Mouse (Mus musculus) 416B (cell line): Measurements from ENCODE around the gene Gm3646.

Source experiments
- DNase-seq: peaks from one replicate; pipeline ENCODE4 v3.0.0; 2011; ENCODE audit warnings: low read depth

Gm3646 gene

DNA sequence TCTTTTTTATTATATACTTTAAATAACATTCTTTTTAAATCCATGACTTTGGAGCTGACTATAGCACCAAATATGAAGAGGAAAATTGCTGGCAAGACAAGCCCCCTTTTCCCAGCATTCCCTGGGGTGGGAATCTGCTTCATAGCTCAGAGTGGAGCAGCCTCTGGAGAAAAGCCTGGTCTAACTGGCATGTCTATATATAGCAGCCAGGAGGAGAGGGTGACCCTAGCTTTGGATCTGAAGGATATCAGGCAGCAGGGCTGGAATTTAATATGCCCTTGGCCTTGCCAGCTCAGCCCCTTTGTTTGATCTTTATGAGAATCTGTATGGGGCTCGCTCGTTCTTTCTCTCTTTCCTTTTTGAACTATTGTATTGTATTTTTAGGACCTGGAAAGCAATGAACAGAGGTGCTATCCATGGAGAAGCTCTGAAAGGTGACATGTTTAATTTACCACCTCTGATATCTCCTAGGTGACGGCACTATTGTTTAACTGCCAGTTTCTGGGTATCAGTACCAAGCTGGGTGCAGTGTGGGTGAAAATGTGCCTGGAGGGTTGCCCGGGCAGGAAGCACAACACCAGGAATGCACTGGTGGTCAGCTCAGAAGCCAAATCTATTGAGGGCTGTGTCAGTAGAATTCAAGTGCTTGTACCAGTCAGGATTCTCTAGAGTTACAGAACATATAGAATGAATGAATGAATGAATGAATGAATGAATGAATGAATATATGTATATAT, at the start of gene Gm3646:
TSS of gene Gm3646 (minus strand) at position 90 of the 737 bp plus-strand sequence.
- no peak for DNase-seq

GRCm38 (mm10) chr1:39847066-39847465, 41.9 kb upstream of the Gm3646 start:
- DNase-seq: peak; percentile 55

DNA sequence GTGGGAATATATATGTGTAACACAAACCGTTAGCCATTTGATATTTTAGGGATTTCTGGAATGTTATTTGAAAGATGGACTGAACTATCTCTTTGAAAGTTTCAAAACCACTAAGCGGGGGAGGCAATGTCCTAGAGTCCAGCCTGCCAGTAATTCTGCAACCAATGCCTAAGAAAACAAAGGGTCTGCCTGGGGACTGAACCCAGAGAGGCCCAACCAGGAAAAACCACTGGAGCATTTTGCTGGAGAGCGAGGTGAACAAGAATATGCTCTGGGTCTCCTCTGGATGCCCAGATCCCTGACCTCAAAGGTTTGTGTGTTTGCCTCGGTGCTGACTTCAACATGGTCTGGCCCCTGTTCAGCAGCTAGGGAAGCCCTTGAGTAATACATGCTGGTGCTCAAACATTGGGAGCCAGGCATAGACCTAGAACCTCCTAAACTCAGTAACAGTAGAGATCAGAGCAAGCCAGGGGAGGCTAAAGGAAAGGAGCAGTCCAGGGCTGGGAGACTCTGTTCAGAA, 41.0 kb upstream of the Gm3646 start:
- no peak for DNase-seq

DNA sequence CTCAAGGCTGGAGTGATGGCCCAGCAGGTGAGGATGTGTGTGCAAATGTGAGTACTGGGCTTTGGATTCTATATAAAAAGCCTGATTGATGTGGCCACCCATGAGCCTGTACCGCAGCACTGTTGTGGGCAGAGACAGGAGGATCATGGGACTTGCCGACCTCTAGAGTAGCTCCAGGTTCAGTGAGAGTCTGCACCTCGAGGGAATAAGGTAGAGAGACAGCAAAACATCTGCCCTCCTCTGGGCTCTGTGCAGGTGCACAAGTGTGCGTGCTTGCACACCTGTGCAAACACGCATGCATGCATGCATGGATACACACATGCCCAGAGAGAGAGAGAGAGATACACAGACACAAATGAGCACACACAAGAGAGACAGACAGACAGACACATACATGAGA, 38.2 kb upstream of the Gm3646 start:
- DNase-seq: no peak

DNA sequence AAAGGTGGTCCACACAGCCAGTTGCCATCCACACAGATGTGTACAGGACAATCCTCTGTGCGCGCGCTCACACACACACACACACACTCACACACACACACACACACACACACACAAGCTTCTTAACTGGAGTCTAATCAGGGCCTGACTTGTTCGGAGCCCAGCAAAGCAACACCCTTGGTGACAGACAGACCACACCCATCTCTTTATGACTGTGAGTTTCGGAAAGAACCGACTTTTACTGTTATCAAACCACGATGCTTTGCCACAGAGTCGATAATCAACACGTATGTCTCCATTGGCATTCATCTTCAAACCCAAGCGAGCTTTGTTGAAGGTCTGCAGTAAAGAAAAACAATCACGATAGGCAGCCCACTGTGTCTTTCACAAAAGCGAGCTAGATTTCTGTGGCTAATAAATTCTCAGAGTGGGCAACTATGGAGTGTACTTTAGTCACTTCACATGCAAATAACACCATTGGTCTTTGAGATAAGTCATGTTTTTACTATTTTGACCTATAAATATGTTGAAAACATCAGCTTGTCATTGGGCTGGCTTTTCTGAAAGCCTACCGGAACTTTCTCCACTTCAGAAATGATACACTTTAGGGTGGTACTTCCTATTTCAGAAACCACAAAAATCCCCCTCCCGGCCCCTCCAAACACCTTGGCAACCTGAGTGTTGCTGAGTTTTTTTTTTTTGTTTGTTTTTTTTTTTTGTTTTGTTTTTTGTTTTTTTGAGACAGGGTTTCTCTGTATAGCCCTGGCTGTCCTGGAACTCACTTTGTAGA, 37.3 kb upstream of the Gm3646 start:
- DNase-seq: no peak

- DNase-seq: no peak
These were observed 35.7 kb upstream of the Gm3646 start for GRCm38 (mm10) chr1:39840856-39841255.

GRCm38 (mm10) chr1:39839838-39840237, 34.7 kb upstream of the Gm3646 start:
- DNase-seq: no peak

GRCm38 (mm10) chr1:39839217-39839616, 34.1 kb upstream of the Gm3646 start:
- no peak for DNase-seq

DNA sequence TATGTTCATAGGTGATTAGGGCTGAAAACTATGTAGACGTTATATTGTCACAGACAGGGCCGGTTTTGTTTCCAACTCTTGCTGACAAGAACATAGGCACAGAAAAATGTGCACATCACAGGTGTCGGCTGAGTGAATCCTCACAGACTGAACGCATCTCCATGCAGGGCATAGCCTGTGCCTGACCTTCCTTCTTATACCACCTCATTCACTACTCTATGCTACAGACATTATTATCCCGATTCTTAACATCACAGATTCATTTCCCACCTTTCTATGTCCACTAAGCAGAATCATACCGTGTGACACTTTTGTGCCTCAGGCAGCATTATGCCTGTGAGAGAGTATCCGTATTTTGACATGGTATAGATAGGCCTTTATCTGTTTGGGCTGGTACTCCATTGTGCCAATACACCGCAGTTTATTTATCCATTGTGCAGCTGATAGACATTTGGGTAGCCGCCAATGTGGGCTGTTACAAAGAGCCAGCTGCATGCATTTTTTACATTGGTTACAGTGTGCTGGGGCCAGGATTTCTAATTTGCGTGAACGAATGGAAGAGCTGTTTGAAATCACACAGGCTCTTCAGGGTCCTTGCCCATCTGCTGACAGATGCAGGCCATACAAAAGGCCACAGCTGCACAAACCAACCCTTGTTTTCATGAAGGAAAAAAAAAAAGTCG, 33.5 kb upstream of the Gm3646 start:
- no peak for DNase-seq

GRCm38 (mm10) chr1:39831594-39832039, 26.5 kb upstream of the Gm3646 start:
- DNase-seq: no peak

DNA sequence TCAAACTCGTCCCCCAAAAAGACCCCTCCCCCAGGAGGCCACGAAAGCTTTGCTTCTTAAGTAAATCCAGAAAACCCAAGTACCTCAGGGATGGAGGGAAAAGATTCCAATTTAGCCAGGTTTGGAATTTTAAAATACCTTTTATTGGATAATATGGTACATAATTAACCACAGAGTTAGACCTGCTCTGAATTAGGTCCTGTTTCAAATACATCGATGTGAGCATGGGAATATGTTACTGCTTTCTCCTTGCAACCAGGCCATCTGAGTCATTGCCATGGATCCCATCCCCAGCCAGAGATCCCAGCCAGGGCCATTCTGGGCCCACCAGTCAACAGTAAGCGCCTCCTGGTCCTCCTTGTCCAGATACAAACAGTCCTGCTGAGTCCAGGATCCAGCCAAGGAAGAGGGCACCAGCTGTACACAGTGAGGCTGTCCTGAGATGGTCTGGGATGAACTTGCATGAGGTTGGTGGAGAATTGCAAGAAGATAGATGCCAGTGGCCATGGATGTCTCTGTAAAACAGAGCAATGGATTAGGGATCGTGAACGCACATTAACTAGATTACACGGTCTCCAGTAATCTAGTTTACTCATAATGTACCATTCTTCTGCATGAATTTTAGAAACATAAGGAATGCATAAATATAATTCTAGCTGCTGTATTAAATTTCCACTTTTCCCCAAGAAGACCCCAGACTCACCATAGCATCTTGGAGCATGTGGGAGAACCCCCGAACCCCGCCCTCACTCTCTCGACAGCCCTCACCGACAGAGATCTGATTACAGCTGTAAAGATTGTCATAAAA, 25.9 kb upstream of the Gm3646 start:
- DNase-seq: no peak

- DNase-seq: no peak
These were observed 19.8 kb upstream of the Gm3646 start for GRCm38 (mm10) chr1:39824902-39825301.

DNA sequence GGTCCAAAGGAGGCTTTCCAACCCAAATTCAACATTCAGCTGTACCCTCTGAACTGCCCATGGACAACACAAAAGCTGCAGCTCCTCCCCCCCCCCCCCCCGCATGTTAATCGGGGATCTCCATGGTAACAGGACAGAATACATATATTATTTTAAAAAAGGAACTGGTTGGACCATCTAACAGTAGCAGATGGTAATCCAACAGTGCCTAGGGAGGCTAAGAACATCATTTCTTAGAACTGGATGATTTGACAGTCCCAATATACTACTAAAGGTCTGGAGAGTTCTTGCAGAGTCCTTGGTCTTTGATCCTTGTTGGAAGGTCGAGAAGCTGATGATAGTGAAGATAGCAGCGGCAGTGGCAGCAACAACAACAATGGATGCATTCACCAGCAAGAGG, 19.1 kb upstream of the Gm3646 start:
- no peak for DNase-seq

GRCm38 (mm10) chr1:39819596-39819995, 14.5 kb upstream of the Gm3646 start:
- no peak for DNase-seq

- DNase-seq: peak; percentile 37
These were observed 10.6 kb upstream of the Gm3646 start for GRCm38 (mm10) chr1:39815766-39816165.

GRCm38 (mm10) chr1:39813067-39813466, 7.9 kb upstream of the Gm3646 start:
- DNase-seq: no peak

GRCm38 (mm10) chr1:39804789-39805188, 343 bp downstream of the Gm3646 start:
- DNase-seq: no peak

DNA sequence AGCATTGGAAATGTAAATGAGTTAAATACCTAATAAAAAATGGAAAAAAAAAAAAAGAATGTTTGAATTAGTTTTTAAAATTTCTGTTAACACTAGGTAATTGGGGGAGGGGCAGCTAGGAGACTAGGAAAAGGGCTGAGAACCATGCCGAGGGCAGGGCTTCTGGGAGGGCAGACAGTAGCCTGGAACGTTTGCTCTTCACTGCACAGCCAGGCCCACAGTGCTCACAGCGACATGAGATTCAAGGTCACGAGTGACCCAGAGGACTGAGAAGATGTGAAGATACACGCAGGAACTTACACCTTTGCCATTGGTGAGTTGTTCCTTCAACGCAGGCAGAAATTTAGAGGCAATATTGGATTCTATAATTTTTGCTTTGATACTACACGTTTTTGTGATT, 2.2 kb downstream of the Gm3646 start:
- DNase-seq: no peak

GRCm38 (mm10) chr1:39797496-39797895, 7.6 kb downstream of the Gm3646 start:
- no peak for DNase-seq

DNA sequence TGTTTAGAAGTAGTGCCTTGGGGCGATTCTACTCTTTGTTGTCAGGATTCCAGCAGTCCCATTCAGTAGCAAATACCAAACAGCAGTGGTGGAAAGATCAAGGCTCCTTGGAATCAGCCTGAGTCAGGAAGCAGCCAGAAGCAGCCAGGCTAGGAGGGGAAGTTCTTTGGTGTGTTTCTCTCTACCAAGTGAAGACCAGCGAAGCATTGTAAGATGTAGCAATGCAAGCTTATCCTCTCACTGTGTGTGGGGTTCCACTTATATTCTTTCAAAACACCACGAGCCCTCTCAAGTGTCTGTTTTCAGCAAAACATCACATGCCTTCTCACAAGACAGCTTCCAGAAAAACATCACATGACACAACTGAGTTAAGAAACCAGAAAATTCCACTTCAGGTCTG, 8.4 kb downstream of the Gm3646 start:
- DNase-seq: no peak

- DNase-seq: no peak
These were observed 20.5 kb downstream of the Gm3646 start for GRCm38 (mm10) chr1:39784632-39785031.

DNA sequence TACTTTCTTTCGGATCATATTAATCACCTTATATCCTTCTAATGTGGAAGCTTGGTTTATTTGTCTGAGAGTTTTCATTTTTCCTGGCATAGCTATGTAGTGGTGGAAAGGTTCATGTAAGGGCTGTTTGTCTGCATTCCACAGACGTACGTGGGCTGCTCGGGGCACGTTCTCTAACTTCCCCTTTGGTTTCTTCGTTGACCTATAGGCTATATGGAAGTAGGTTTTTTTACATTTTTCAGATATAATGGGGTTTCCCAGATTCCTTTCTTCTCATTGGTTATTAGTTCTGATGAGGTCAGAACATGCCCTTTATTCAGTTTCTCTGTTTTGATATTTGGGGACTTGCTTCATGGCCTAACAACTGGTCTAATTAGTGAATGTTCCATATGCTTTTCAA, 23.3 kb downstream of the Gm3646 start:
- DNase-seq: no peak
